Mouse (Mus musculus): ENCODE data around the gene Hs6st1. TPM values are rescaled to one million over a fixed set of nuclear protein-coding genes. Genes with fewer than 3 reads are reported as not detected.

Hs6st1 gene
- polyA plus RNA-seq, 1 experiment from 2014 or later = 4.8 TPM

- Histone ChIP-seq H3K27ac (ENCODE audit: low read length) (no peak overlapping the region), H3K4me2 (ENCODE audit: low read depth, low read length) (no peak overlapping the region), H3K9me3 (replicated peaks; ENCODE audit: control insufficient read depth, low read length) (no peaks in the 10 kb centered on the region), H3K4me3 (replicated peaks; ENCODE audit: low read length) (no peak overlapping the region), H3K9ac (ENCODE audit: low read length) (no peak overlapping the region), H3K36me3 (ENCODE audit: control insufficient read depth, insufficient read depth, low read length) (no peaks in the 10 kb centered on the region), H3K4me1 (ENCODE audit: control insufficient read depth, insufficient read depth, low read length) (peaks cover 70% of the 10 kb centered on the region), H3K27me3 (ENCODE audit: control insufficient read depth, insufficient read depth, low read length) (no peaks in the 10 kb centered on the region)
- WGBS = 71% methylated on average over 5 of the region's 5 CpGs
- no peak for ATAC-seq (ENCODE audit: insufficient read depth, low FRiP score)
Observed at GRCm38 (mm10) chr1:36075652-36076051, 7.5 kb downstream of the Hs6st1 start.

DNA sequence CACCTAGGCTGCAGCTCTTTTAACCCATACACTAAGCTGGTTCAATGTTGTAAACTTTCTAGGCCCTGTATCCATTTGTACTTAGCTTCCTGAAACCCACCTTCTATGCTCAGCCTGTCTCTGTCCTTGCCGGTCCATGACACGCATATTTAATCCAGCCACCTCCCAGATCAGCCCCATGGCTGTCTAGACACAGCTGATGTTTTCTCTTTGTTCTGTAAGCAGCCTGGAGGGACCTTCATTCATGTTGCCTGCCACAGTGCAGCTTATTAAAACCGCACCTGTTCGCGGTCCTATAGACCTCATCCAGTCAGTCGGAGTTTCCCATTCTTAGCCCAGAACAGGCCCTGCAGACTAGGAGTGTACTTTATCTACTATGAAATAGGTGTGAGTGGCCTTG lies 8.9 kb downstream of the Hs6st1 start:
- H3K4me2 ChIP-seq (ENCODE audit: low read depth, low read length) = no peak overlapping the region
- H3K27me3 ChIP-seq (ENCODE audit: control insufficient read depth, insufficient read depth, low read length) = no peaks in the 10 kb centered on the region
- H3K9ac ChIP-seq (ENCODE audit: low read length) = no peak overlapping the region
- no peaks in the 10 kb centered on the region for H3K36me3 ChIP-seq (ENCODE audit: control insufficient read depth, insufficient read depth, low read length)
- ATAC-seq (ENCODE audit: insufficient read depth, low FRiP score) = no peak
- 71% methylated on average over 6 of the region's 6 CpGs for WGBS
- H3K9me3 ChIP-seq (replicated peaks; ENCODE audit: control insufficient read depth, low read length) = no peaks in the 10 kb centered on the region
- H3K4me1 ChIP-seq (ENCODE audit: control insufficient read depth, insufficient read depth, low read length) = peaks cover 58% of the 10 kb centered on the region
- H3K27ac ChIP-seq (ENCODE audit: low read length) = no peak overlapping the region
- H3K4me3 ChIP-seq (replicated peaks; ENCODE audit: low read length) = no peak overlapping the region

DNA sequence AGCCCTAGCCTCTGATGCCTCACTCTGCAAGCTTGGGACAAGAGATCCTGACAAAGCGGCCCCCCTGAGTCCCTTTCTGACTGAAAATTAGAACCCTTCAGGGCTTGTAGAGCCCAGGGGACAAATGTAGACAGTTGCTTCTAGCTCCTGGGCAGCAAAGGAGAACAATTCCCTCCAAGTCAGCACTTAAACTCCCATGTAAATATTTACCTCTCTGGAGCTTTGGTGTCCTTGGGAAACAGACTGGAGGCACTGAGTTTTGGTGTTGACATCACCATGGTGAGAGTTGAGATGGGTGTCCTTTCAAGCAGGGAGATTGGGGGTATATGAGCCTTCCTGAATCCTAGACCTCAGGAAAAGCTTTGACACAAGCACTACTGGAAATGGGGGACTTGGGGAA lies 10.1 kb downstream of the Hs6st1 start:
- 85% methylated on average over 1 of the region's 1 CpGs for WGBS
- ATAC-seq (ENCODE audit: insufficient read depth, low FRiP score) = no peak
- Histone ChIP-seq H3K36me3 (ENCODE audit: control insufficient read depth, insufficient read depth, low read length) (no peaks in the 10 kb centered on the region), H3K4me2 (ENCODE audit: low read depth, low read length) (no peak overlapping the region), H3K27ac (ENCODE audit: low read length) (no peak overlapping the region), H3K9ac (ENCODE audit: low read length) (peak overlapping the region; percentile 24; the same call in 1 of the 2 replicates), H3K4me1 (ENCODE audit: control insufficient read depth, insufficient read depth, low read length) (peaks cover 51% of the 10 kb centered on the region), H3K27me3 (ENCODE audit: control insufficient read depth, insufficient read depth, low read length) (no peaks in the 10 kb centered on the region), H3K4me3 (replicated peaks; ENCODE audit: low read length) (no peak overlapping the region), H3K9me3 (replicated peaks; ENCODE audit: control insufficient read depth, low read length) (no peaks in the 10 kb centered on the region)

GRCm38 (mm10) chr1:36079679-36080078 lies 11.5 kb downstream of the Hs6st1 start:
- H3K36me3 ChIP-seq (ENCODE audit: control insufficient read depth, insufficient read depth, low read length) = peaks cover 6% of the 10 kb centered on the region; the same call in 1 of the 2 replicates
- no peak for ATAC-seq (ENCODE audit: insufficient read depth, low FRiP score)
- 45% methylated on average over 8 of the region's 8 CpGs for WGBS

GRCm38 (mm10) chr1:36080974-36081373 lies 12.8 kb downstream of the Hs6st1 start:
- 65% methylated on average over 5 of the region's 5 CpGs for WGBS
- Histone ChIP-seq H3K4me1 (ENCODE audit: control insufficient read depth, insufficient read depth, low read length) (peaks cover 36% of the 10 kb centered on the region), H3K4me2 (ENCODE audit: low read depth, low read length) (no peak overlapping the region), H3K4me3 (replicated peaks; ENCODE audit: low read length) (no peak overlapping the region), H3K9me3 (replicated peaks; ENCODE audit: control insufficient read depth, low read length) (no peaks in the 10 kb centered on the region), H3K36me3 (ENCODE audit: control insufficient read depth, insufficient read depth, low read length) (peaks cover 15% of the 10 kb centered on the region), H3K27ac (ENCODE audit: low read length) (no peak overlapping the region), H3K27me3 (ENCODE audit: control insufficient read depth, insufficient read depth, low read length) (no peaks in the 10 kb centered on the region), H3K9ac (ENCODE audit: low read length) (no peak overlapping the region)
- no peak for ATAC-seq (ENCODE audit: insufficient read depth, low FRiP score)

More at GRCm38 (mm10) chr1:36079679-36080078, 11.5 kb downstream of the Hs6st1 start:
- peaks cover 48% of the 10 kb centered on the region for H3K4me1 ChIP-seq (ENCODE audit: control insufficient read depth, insufficient read depth, low read length)
- H3K27ac ChIP-seq (ENCODE audit: low read length) = 0 out of 2 replicates have a peak overlapping the region, but pooled peaks have one; percentile 47
- H3K9me3 ChIP-seq (replicated peaks; ENCODE audit: control insufficient read depth, low read length) = no peaks in the 10 kb centered on the region
- H3K4me3 ChIP-seq (replicated peaks; ENCODE audit: low read length) = no peak overlapping the region
- H3K4me2 ChIP-seq (ENCODE audit: low read depth, low read length) = no peak overlapping the region
- no peak overlapping the region for H3K9ac ChIP-seq (ENCODE audit: low read length)
- H3K27me3 ChIP-seq (ENCODE audit: control insufficient read depth, insufficient read depth, low read length) = no peaks in the 10 kb centered on the region

DNA sequence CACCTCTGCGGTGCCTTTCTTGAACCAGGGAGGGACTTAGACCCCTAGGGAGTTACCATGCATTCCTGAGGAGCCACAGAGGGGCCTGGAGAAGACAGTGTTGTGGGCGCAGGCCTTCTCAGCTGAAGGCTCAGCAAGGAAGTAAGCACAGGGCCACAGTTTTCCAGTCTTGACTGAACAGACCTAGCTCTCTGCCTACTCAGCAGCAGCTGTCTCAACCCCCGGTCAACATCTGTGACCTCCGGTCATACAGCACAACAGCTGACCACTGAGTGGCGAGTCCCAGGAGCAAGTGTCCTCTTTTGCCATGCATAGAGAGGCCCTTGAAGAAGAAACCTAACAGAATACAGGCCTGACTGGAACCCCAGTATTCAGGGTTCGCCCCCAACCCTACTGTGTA lies 14.0 kb downstream of the Hs6st1 start:
- H3K27me3 ChIP-seq (ENCODE audit: control insufficient read depth, insufficient read depth, low read length) = no peaks in the 10 kb centered on the region
- H3K27ac ChIP-seq (ENCODE audit: low read length) = no peak overlapping the region
- no peak for ATAC-seq (ENCODE audit: insufficient read depth, low FRiP score)
- no peak overlapping the region for H3K4me2 ChIP-seq (ENCODE audit: low read depth, low read length)
- H3K9me3 ChIP-seq (replicated peaks; ENCODE audit: control insufficient read depth, low read length) = no peaks in the 10 kb centered on the region
- H3K4me1 ChIP-seq (ENCODE audit: control insufficient read depth, insufficient read depth, low read length) = peaks cover 34% of the 10 kb centered on the region
- H3K4me3 ChIP-seq (replicated peaks; ENCODE audit: low read length) = no peak overlapping the region
- WGBS = 81% methylated on average over 6 of the region's 6 CpGs
- peaks cover 15% of the 10 kb centered on the region for H3K36me3 ChIP-seq (ENCODE audit: control insufficient read depth, insufficient read depth, low read length)
- no peak overlapping the region for H3K9ac ChIP-seq (ENCODE audit: low read length)

- no peak overlapping the region for H3K9ac ChIP-seq (ENCODE audit: low read length)
- H3K4me2 ChIP-seq (ENCODE audit: low read depth, low read length) = no peak overlapping the region
- no peak overlapping the region for H3K27ac ChIP-seq (ENCODE audit: low read length)
- H3K27me3 ChIP-seq (ENCODE audit: control insufficient read depth, insufficient read depth, low read length) = no peaks in the 10 kb centered on the region
- WGBS = 78% methylated on average over 5 of the region's 5 CpGs
- H3K9me3 ChIP-seq (replicated peaks; ENCODE audit: control insufficient read depth, low read length) = no peaks in the 10 kb centered on the region
- no peak for ATAC-seq (ENCODE audit: insufficient read depth, low FRiP score)
- peaks cover 36% of the 10 kb centered on the region for H3K4me1 ChIP-seq (ENCODE audit: control insufficient read depth, insufficient read depth, low read length)
- H3K4me3 ChIP-seq (replicated peaks; ENCODE audit: low read length) = no peak overlapping the region
- H3K36me3 ChIP-seq (ENCODE audit: control insufficient read depth, insufficient read depth, low read length) = peaks cover 15% of the 10 kb centered on the region
Observed at GRCm38 (mm10) chr1:36083554-36083953, 15.4 kb downstream of the Hs6st1 start.

DNA sequence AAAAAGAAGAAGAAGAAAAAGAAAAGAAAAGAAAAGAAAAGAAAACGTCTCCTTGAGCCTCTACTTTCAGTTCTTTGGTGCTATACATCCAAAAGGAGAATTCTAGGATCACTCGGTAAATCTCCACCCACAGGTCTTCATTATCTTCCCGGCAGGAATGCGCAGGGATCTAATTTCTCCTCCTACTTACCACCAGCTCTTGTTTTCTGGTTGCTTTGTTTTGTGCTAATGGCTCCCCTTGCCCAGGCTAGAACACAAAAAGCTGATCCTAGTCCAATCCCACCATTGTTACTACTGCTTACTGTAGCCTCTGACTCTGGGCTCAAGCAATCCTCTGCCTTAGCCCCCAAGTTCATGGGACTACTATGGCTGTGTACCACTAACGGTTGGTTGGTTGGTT lies 16.9 kb downstream of the Hs6st1 start:
- Histone ChIP-seq H3K4me1 (ENCODE audit: control insufficient read depth, insufficient read depth, low read length) (peaks cover 36% of the 10 kb centered on the region), H3K4me2 (ENCODE audit: low read depth, low read length) (no peak overlapping the region), H3K9me3 (replicated peaks; ENCODE audit: control insufficient read depth, low read length) (no peaks in the 10 kb centered on the region), H3K36me3 (ENCODE audit: control insufficient read depth, insufficient read depth, low read length) (peaks cover 15% of the 10 kb centered on the region), H3K27me3 (ENCODE audit: control insufficient read depth, insufficient read depth, low read length) (no peaks in the 10 kb centered on the region), H3K9ac (ENCODE audit: low read length) (no peak overlapping the region), H3K4me3 (replicated peaks; ENCODE audit: low read length) (no peak overlapping the region), H3K27ac (ENCODE audit: low read length) (no peak overlapping the region)
- ATAC-seq (ENCODE audit: insufficient read depth, low FRiP score) = no peak
- 91% methylated on average over 5 of the region's 5 CpGs for WGBS

- Histone ChIP-seq H3K27ac (ENCODE audit: low read length) (peak overlapping the region; percentile 84), H3K4me1 (ENCODE audit: control insufficient read depth, insufficient read depth, low read length) (peaks cover 47% of the 10 kb centered on the region), H3K4me2 (ENCODE audit: low read depth, low read length) (peak overlapping the region; percentile 22; the same call in 1 of the 2 replicates), H3K27me3 (ENCODE audit: control insufficient read depth, insufficient read depth, low read length) (no peaks in the 10 kb centered on the region), H3K36me3 (ENCODE audit: control insufficient read depth, insufficient read depth, low read length) (peaks cover 15% of the 10 kb centered on the region), H3K4me3 (replicated peaks; ENCODE audit: low read length) (no peak overlapping the region), H3K9ac (ENCODE audit: low read length) (peak overlapping the region; percentile 41), H3K9me3 (replicated peaks; ENCODE audit: control insufficient read depth, low read length) (no peaks in the 10 kb centered on the region)
- WGBS = 43% methylated on average over 4 of the region's 4 CpGs
- peak; percentile 77 for ATAC-seq (ENCODE audit: insufficient read depth, low FRiP score)
Observed at GRCm38 (mm10) chr1:36088367-36088766, 20.2 kb downstream of the Hs6st1 start.

All from stomach, embryonic 16.5 days (tissue).